In the genomic region with DNA sequence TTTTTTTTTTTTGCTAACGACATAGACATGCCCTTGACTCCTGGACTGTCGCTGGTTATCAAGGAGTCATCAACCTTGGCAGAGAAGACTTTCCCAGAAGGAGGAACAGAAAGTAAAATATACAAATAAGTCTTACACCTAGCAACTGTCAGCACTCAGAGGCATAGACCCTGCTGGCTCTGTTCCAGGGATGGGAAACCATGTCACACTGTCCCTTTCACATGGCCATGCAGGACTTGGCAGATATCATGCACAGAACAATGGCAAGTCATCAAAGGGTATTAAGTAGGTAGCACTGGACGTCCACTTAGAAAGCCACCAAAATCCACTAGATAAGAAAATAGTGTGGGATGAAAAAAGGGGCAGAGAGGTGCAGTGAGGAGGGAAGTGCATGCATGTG, we compare ENCODE assay signal across 25 mouse cellular contexts. TPM values are rescaled to one million over a fixed set of nuclear protein-coding genes. Genes with fewer than 3 reads are reported as not detected.
DNase-seq lines count a peak whose midpoint lies in the region; ATAC-seq lines count a peak whose summit lies in the region.
"Had no signal": no experiment of that assay in that cellular context is flagged by ENCODE, and none has a peak within 500 bp of the region (broad histone marks: within the 10 kb centered on the region; RNA-seq: fewer than 3 reads in every experiment).

No protein-coding gene starts in this region.

- no peak overlapping the region for H3K27ac ChIP-seq in embryonic facial prominence, embryonic 13.5 days
- no peak overlapping the region for H3K27ac ChIP-seq in embryonic facial prominence, embryonic 10.5 days (replicated peaks)
- H3K27ac ChIP-seq: embryonic facial prominence, embryonic 12.5 days; embryonic facial prominence, embryonic 15.5 days; forebrain, embryonic 10.5 days; forebrain, embryonic 12.5 days had no signal

- no peaks in the 10 kb centered on the region for H3K4me1 ChIP-seq in embryonic facial prominence, embryonic 13.5 days
- H3K4me1 ChIP-seq in embryonic facial prominence, embryonic 10.5 days: no peaks in the 10 kb centered on the region
- peaks cover 21% of the 10 kb centered on the region for H3K4me1 ChIP-seq in megakaryocyte, embryonic 14.5 days
- H3K4me1 ChIP-seq: embryonic facial prominence, embryonic 12.5 days; embryonic facial prominence, embryonic 15.5 days; forebrain, embryonic 10.5 days; forebrain, embryonic 12.5 days had no signal

- H3K27me3 ChIP-seq in embryonic facial prominence, embryonic 13.5 days: no peaks in the 10 kb centered on the region
- H3K27me3 ChIP-seq in embryonic facial prominence, embryonic 10.5 days (replicated peaks; ENCODE audit: low read depth, poor library complexity, severe bottlenecking): no peaks in the 10 kb centered on the region
- H3K27me3 ChIP-seq in megakaryocyte, embryonic 14.5 days (replicated peaks): no peaks in the 10 kb centered on the region
- no peaks in the 10 kb centered on the region for H3K27me3 ChIP-seq in splenic B cell, adult 2 months (ENCODE audit: control insufficient read depth, insufficient read depth, low read length, poor library complexity, severe bottlenecking)
- H3K27me3 ChIP-seq: embryonic facial prominence, embryonic 12.5 days; embryonic facial prominence, embryonic 15.5 days; forebrain, embryonic 12.5 days; Patski had no signal

- WGBS in embryonic facial prominence, embryonic 13.5 days: 83% methylated on average over 3 of the region's 3 CpGs
- WGBS in embryonic facial prominence, embryonic 10.5 days: 85% methylated on average over 3 of the region's 3 CpGs

- H3K9me3 ChIP-seq in embryonic facial prominence, embryonic 13.5 days: no peaks in the 10 kb centered on the region
- H3K9me3 ChIP-seq in embryonic facial prominence, embryonic 10.5 days: no peaks in the 10 kb centered on the region
- no peaks in the 10 kb centered on the region for H3K9me3 ChIP-seq in megakaryocyte, embryonic 14.5 days
- H3K9me3 ChIP-seq: embryonic facial prominence, embryonic 12.5 days; embryonic facial prominence, embryonic 15.5 days; forebrain, embryonic 10.5 days; forebrain, embryonic 12.5 days; G1E had no signal

- DNase-seq in embryonic facial prominence, embryonic 10.5 days (ENCODE audit: low spot score): no peak
- DNase-seq in splenic B cell, adult 2 months (ENCODE audit: low read depth, low spot score): peak; percentile 28
- no peak for DNase-seq in layer of hippocampus, adult 18-20 months (ENCODE audit: low spot score in 2 of 2)
- DNase-seq: adrenal gland, adult 8-10 months; adrenal gland, postnatal 14 days; adrenal gland, postnatal 36 days; cerebellum, adult 11-12 months; cerebellum, adult 8-10 months; cerebellum, adult 9-11 months; cerebellum, postnatal 14 days; cerebellum, postnatal 36 days; embryo, embryonic 11 days had no signal

- no peak overlapping the region for H3K4me3 ChIP-seq in embryonic facial prominence, embryonic 13.5 days
- H3K4me3 ChIP-seq in embryonic facial prominence, embryonic 10.5 days: no peak overlapping the region
- H3K4me3 ChIP-seq in megakaryocyte, embryonic 14.5 days (replicated peaks): peak overlapping the region; percentile 75
- H3K4me3 ChIP-seq: embryonic facial prominence, embryonic 12.5 days; embryonic facial prominence, embryonic 15.5 days; erythroblast, embryonic 14.5 days; forebrain, embryonic 10.5 days; forebrain, embryonic 12.5 days had no signal

- 0 out of 2 replicates have a peak, but pooled peaks have one; percentile 64 for ATAC-seq in embryonic facial prominence, embryonic 13.5 days (ENCODE audit: insufficient number of reproducible peaks, insufficient read depth, low FRiP score, low TSS enrichment, low read depth)
- ATAC-seq in megakaryocyte, adult 5-6 weeks (ENCODE audit: poor library complexity, severe bottlenecking): no peak
- ATAC-seq: activated CD4-positive, CD25-positive, alpha-beta regulatory T cell, adult 4 months; forebrain, embryonic 14.5 days; forebrain, embryonic 16.5 days; Patski had no signal

- no peak overlapping the region for H3K9ac ChIP-seq in embryonic facial prominence, embryonic 13.5 days
- H3K9ac ChIP-seq: embryonic facial prominence, embryonic 12.5 days; embryonic facial prominence, embryonic 15.5 days; forebrain, embryonic 12.5 days had no signal

- no peak overlapping the region for H3K4me2 ChIP-seq in embryonic facial prominence, embryonic 13.5 days
- H3K4me2 ChIP-seq: embryonic facial prominence, embryonic 12.5 days; embryonic facial prominence, embryonic 15.5 days; forebrain, embryonic 12.5 days had no signal

- peaks cover 45% of the 10 kb centered on the region for H3K36me3 ChIP-seq in embryonic facial prominence, embryonic 13.5 days
- H3K36me3 ChIP-seq in embryonic facial prominence, embryonic 10.5 days (replicated peaks): peaks cover 38% of the 10 kb centered on the region
- peaks cover 63% of the 10 kb centered on the region for H3K36me3 ChIP-seq in megakaryocyte, embryonic 14.5 days (replicated peaks; ENCODE audit: low read length)
- 0 out of 2 replicates have a peak, but pooled peaks cover 1% of the 10 kb centered on the region for H3K36me3 ChIP-seq in splenic B cell, adult 2 months (ENCODE audit: control insufficient read depth, insufficient read depth, low read length, poor library complexity, severe bottlenecking)

RNA-seq across cellular contexts. Expression of gene Dis3l2, which starts 46.5 kb away (rescaled TPM):
- polyA plus RNA-seq in embryonic facial prominence, embryonic 13.5 days (2015; fragmentation: Nextera tagmentation; extraction: Ambion mirVana): 28.1 and 30.9 TPM in 2 replicates
- 32.1 and 34.3 TPM in 2 replicates for polyA plus RNA-seq in embryonic facial prominence, embryonic 10.5 days (2016; fragmentation: Nextera tagmentation; extraction: Ambion mirVana)
- polyA plus RNA-seq in megakaryocyte, embryonic 14.5 days (2012; ENCODE audit: insufficient read depth, low replicate concordance): 7.1 TPM in 1 of 2 replicates, not detected in the other
- 6.7 and 9.8 TPM in 2 replicates for total RNA-seq in megakaryocyte, adult 5-6 weeks (2015)
- total RNA-seq in megakaryocyte, adult 5-6 weeks (2017): 13.8 TPM in 2 replicates
- 10 to 100 TPM; 24.3 to 25.9 TPM for total RNA-seq in layer of hippocampus, adult 18-20 months (2021)
